Mouse (Mus musculus): ENCODE results near the gene Cd180. TPM values are rescaled to one million over a fixed set of nuclear protein-coding genes. Genes with fewer than 3 reads are reported as not detected.

Cd180 gene
- total RNA-seq, 2 experiments from 2014 or later = 0.57 to 2.2 TPM

- no peak for DNase-seq
Measured at GRCm38 (mm10) chr13:102778859-102779258, 85.5 kb downstream of the Cd180 start.

- DNase-seq = no peak
Measured at GRCm38 (mm10) chr13:102779275-102779674, 85.9 kb downstream of the Cd180 start.

GRCm38 (mm10) chr13:102783531-102784310 is 90.4 kb downstream of the Cd180 start:
- DNase-seq = no peak

GRCm38 (mm10) chr13:102786666-102787230 is 93.4 kb downstream of the Cd180 start:
- DNase-seq = no peak

Measured in heart, adult 18-20 months (tissue).